Mouse (Mus musculus) C2C12 (cell line): ENCODE data around the gene Bcl6b. TPM values are rescaled to one million over a fixed set of nuclear protein-coding genes. Genes with fewer than 3 reads are reported as not detected.

Experiments
- H3K27me3 ChIP-seq: one replicate; pipeline ENCODE4 v1.6.1; 2011; ENCODE audit not compliant: control insufficient read depth, insufficient read depth, insufficient read length
- H3K36me3 ChIP-seq: one replicate; pipeline ENCODE4 v1.6.1; 2011; ENCODE audit not compliant: control insufficient read depth, insufficient read depth
- H3K4me3 ChIP-seq: one replicate; pipeline ENCODE4 v1.5.1; 2011; ENCODE audit warnings: mild to moderate bottlenecking, control low read depth; ENCODE audit not compliant: poor library complexity, insufficient read depth, severe bottlenecking
- H3K79me2 ChIP-seq: one replicate; pipeline ENCODE4 v1.6.1; 2011; ENCODE audit not compliant: control insufficient read depth, insufficient read depth
- H3K79me3 ChIP-seq: one replicate; pipeline ENCODE4 v1.6.1; 2011; ENCODE audit warnings: low read depth, control low read depth
- H3ac ChIP-seq: one replicate; pipeline ENCODE3; 2011; ENCODE audit warnings: low read depth; ENCODE audit not compliant: control insufficient read depth, insufficient read length
- CEBPB ChIP-seq: IDR thresholded peaks from one replicate; pipeline ENCODE4 v1.6.1; 2011; ENCODE audit warnings: low read depth, mild to moderate bottlenecking, control low read depth, moderate library complexity
- CTCF ChIP-seq: IDR thresholded peaks from one replicate; pipeline ENCODE4 v1.5.1; 2011; ENCODE audit not compliant: control insufficient read depth, insufficient read depth, insufficient read length
- FOSL1 ChIP-seq: IDR thresholded peaks from one replicate; pipeline ENCODE4 v1.8.0; 2011; ENCODE audit warnings: mild to moderate bottlenecking, low read length; ENCODE audit not compliant: poor library complexity, insufficient read depth, severe bottlenecking
- MAX ChIP-seq: IDR thresholded peaks from one replicate; pipeline ENCODE4 v1.6.1; 2011; ENCODE audit warnings: mild to moderate bottlenecking, control low read depth
- MYOD1 ChIP-seq: IDR thresholded peaks from one replicate; pipeline ENCODE4 v1.6.1; 2011; ENCODE audit warnings: low read depth; ENCODE audit not compliant: control insufficient read depth, insufficient read length
- MYOG ChIP-seq: IDR thresholded peaks from one replicate; pipeline ENCODE4 v1.6.1; 2011; ENCODE audit not compliant: control insufficient read depth, insufficient read length; ENCODE audit errors: extremely low read depth
- USF1 ChIP-seq: IDR thresholded peaks from one replicate; pipeline ENCODE4 v1.6.1; 2011; ENCODE audit warnings: low read depth, mild to moderate bottlenecking, control low read depth, moderate library complexity
- polyA plus RNA-seq: library from polyadenylated mRNA; unstranded; fragments of >200 nt; fragmentation: generic; extraction: Trizol; gene quantifications from one replicate; pipeline ENCODE4 v1.2.1, GENCODE M21; 2012; ENCODE audit warnings: missing spikeins

Gene Bcl6b
- polyA plus RNA-seq, 1 experiment, result 9.3 TPM

GRCm38 (mm10) chr11:70223724-70224123, 5.9 kb downstream of the Bcl6b start:
- no peaks in the 10 kb centered on the region for H3K27me3 ChIP-seq
- H3K4me3 ChIP-seq, result no peak overlapping the region
- peaks cover 75% of the 10 kb centered on the region for H3K79me2 ChIP-seq
- no peak for TF ChIP-seq MAX
- TF ChIP-seq CTCF, result no peak
- no peak for TF ChIP-seq MYOG
- TF ChIP-seq USF1, result no peak
- TF ChIP-seq CEBPB, result no peak
- TF ChIP-seq MYOD1, result no peak
- TF ChIP-seq FOSL1, result no peak
- peaks cover 8% of the 10 kb centered on the region for H3K79me3 ChIP-seq
- peaks cover 39% of the 10 kb centered on the region for H3K36me3 ChIP-seq
- no peak overlapping the region for H3ac ChIP-seq

DNA sequence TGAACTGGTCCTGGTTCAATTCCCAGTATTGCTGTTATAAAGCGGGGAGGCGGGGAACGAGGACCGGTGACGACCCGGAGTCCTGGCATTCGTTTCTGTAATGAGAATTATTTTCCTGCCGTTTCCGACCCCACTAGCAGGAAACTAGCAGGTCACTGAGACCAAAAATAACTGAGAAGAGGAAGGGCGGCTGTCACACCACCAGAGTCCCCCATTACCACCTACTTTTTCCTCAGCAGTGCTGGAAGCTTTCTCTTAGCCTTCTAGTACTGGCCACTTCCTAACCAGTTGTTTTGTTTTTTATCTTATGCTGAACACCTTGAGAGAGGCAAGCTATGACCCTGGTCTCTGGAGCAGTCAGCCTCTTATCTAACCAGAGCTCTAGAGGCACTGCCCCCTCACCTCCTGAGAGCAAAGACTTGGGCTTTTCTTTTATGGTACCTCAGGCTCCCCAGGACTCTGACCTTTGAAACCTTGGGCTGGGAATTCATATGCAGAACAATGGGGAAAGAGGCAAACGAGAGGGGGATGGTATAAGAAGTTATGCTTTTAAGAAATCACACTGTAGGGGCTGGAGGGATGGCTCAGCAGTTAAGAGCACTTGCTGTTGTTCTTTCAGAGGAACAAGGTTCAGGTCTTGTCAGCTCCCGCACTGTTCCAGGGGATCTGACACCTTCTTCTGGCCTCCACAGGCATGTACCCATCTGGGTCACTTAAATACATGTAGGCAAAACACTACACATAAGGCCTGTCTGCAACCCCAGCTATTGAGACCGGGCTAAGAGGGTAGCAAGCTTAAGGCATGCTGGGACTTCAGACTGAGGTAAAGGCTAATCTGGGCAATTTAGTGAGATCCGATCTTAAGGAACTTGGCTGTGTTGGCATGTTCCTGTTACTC, 7.7 kb downstream of the Bcl6b start:
- Histone ChIP-seq H3ac (peak overlapping the region; percentile 60), H3K36me3 (peaks cover 49% of the 10 kb centered on the region), H3K79me2 (peaks cover 75% of the 10 kb centered on the region), H3K4me3 (peak overlapping the region; percentile 43), H3K27me3 (no peaks in the 10 kb centered on the region), H3K79me3 (peaks cover 7% of the 10 kb centered on the region)
- no peak for TF ChIP-seq MYOD1
- no peak for TF ChIP-seq CEBPB
- TF ChIP-seq MAX, result no peak
- no peak for TF ChIP-seq FOSL1
- TF ChIP-seq USF1, result no peak
- TF ChIP-seq CTCF, result no peak
- TF ChIP-seq MYOG, result no peak

DNA sequence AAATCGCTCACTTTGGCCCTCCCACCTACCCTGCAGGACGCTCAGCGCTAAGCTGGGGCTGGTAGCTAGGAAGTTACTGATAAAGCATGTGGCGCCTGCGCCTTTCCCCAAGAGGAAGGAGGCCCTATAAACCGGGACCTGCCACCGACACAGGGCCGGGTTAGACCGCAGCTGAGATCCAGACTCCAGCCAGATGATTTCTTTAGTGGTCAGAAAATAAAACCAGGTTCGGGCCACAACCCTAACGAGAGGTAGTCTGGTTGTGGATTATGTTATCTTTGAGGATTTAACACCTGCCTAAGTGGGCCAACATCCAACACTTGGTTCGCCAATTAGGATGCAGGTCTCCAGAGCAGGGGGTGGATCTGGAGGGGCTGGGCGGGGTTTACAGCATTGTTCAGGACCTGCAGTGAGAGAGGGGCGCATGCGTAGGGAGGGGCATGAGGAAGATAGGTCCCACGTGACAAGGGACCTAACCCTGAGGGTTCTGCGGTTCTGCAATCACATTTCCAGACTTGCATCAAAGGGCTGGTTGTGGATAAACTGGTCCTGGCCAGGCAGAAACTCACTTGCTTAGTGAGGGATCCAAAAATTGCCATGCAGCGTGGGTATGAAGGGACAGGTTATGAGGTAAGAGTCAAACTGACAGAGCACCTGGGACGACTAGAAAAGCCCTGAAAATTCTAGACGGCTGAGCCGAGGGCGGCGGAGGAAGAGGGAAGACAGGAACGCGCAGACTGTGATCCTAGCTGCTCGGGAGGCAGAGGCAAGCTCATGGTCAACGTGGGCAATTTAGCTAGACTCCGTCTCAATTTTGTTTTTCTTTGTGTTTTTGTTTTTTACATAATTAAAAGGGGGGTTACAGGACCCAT, 8.6 kb downstream of the Bcl6b start, which contains the start of gene Slc16a13:
Gene Slc16a13 (minus strand): TSS at position 334 of the 872 bp plus-strand sequence.
- TF ChIP-seq USF1 (peak; percentile 97), FOSL1 (no peak)
- peak within 1 kb of the TSS; percentile 90 for H3ac ChIP-seq
- H3K27me3 ChIP-seq, result no peaks in the 10 kb centered on the region
- H3K79me2 ChIP-seq, result peaks cover 75% of the 10 kb centered on the region
- peaks cover 50% of the 10 kb centered on the region for H3K36me3 ChIP-seq
- H3K4me3 ChIP-seq, result peak within 1 kb of the TSS; percentile 43
- peaks cover 15% of the 10 kb centered on the region for H3K79me3 ChIP-seq

DNA sequence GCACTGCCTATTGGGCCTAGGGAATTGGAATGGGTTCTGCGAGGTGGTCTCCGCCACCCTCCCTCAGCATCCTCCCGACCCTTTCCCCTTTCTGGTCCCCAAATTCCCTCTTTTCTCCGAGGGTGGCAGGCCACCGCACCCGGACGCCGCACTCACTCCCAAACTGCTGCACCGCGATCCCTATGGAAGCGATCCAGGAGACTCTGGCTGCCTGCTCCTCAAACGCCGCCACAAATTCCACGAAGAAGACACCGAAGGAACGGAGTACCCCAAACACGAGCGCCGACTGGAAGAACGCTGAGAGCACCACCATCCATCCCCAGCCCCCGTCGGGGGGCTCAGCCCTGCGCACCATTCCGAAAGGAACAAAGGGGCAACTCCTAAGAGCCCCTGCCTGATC, 9.3 kb downstream of the Bcl6b start:
- peaks cover 51% of the 10 kb centered on the region for H3K36me3 ChIP-seq
- peak overlapping the region; percentile 43 for H3K4me3 ChIP-seq
- peaks cover 78% of the 10 kb centered on the region for H3K79me2 ChIP-seq
- no peaks in the 10 kb centered on the region for H3K27me3 ChIP-seq
- H3K79me3 ChIP-seq, result peaks cover 16% of the 10 kb centered on the region
- H3ac ChIP-seq, result peak overlapping the region; percentile 90
- TF ChIP-seq FOSL1 (no peak), USF1 (no peak), CEBPB (no peak), MYOD1 (no peak), MYOG (no peak), MAX (no peak), CTCF (no peak)

GRCm38 (mm10) chr11:70219873-70220272, 9.7 kb downstream of the Bcl6b start:
- Histone ChIP-seq H3K79me3 (peaks cover 20% of the 10 kb centered on the region), H3K27me3 (no peaks in the 10 kb centered on the region), H3K79me2 (peaks cover 83% of the 10 kb centered on the region), H3K36me3 (peaks cover 46% of the 10 kb centered on the region), H3ac (peak overlapping the region; percentile 90), H3K4me3 (peak overlapping the region; percentile 43)
- no peak for TF ChIP-seq MAX
- no peak for TF ChIP-seq USF1
- no peak for TF ChIP-seq CTCF
- no peak for TF ChIP-seq FOSL1
- no peak for TF ChIP-seq CEBPB
- TF ChIP-seq MYOG, result no peak
- TF ChIP-seq MYOD1, result no peak
